ENCODE assay signal across 19 mouse cellular contexts in the genomic region with DNA sequence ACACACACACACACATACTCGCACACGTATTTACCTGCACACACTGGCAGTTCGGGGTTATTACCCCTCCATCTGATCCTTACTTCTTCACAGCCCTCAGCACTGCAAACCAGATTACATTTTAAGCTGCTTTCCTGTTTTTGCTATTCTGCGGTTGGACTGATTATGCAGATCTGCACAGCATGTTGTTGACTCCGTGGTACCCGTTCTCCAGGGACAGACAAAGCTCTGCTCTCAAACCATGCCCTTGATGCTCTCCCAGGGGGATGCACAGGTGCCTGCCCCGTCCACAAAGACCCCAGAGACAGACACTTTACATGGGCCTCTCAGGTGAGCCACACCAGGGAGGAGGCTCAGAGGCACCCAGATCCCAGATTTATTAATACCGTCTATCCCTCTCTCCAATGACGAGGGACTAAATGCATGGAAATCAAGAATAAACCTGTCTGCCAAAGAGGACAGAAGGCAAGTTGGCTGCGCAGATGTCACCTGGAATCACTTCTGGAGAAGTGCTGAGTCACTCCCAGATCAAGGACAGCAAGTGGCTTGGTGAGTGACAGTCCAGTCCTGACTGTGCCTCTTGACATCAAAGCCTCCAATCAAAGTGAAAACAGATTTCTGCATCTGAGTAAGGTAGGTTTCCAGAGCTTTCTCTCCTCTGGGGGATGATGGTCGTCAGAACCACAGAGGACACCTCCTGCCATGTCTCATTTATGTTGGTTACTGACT.
A peak's percentile ranks its signal among the peaks of the same experiment; 100 is the strongest.
DNase-seq lines count a peak whose midpoint lies in the region; ATAC-seq lines count a peak whose summit lies in the region.
"Had no signal": no experiment of that assay in that cellular context is flagged by ENCODE, and none has a peak within 500 bp of the region (broad histone marks: within the 10 kb centered on the region; RNA-seq: fewer than 3 reads in every experiment).

No protein-coding gene starts in this region.

- no peak for DNase-seq in embryonic facial prominence, embryonic 10.5 days (ENCODE audit: low spot score)
- DNase-seq in adrenal gland, postnatal 25 days: peak; percentile 21
- DNase-seq in frontal cortex, postnatal 14 days (ENCODE audit: low spot score in 2 of 2): no peak
- DNase-seq: cerebellum, adult 11 months; cerebellum, adult 9-11 months; kidney, adult 9 months; kidney, postnatal 25 days; liver, postnatal 0 days; lung, postnatal 10 days had no signal

- ATAC-seq in embryonic facial prominence, embryonic 15.5 days (ENCODE audit: insufficient number of reproducible peaks, low FRiP score, low TSS enrichment, low read depth): 0 out of 2 replicates have a peak, but pooled peaks have one; percentile 16
- 0 out of 2 replicates have a peak, but pooled peaks have one; percentile 21 for ATAC-seq in midbrain, embryonic 13.5 days
- ATAC-seq in midbrain, embryonic 15.5 days (replicated peaks): no peak
- no peak for ATAC-seq in kidney, embryonic 15.5 days (replicated peaks; ENCODE audit: low FRiP score)
- ATAC-seq: activated CD4-positive, CD25-positive, alpha-beta regulatory T cell, adult 4 months; intestine, embryonic 16.5 days; liver, postnatal 0 days had no signal

- no peak overlapping the region for H3K9ac ChIP-seq in embryonic facial prominence, embryonic 15.5 days
- no peak overlapping the region for H3K9ac ChIP-seq in midbrain, embryonic 13.5 days (replicated peaks)
- H3K9ac ChIP-seq in midbrain, embryonic 15.5 days: no peak overlapping the region
- H3K9ac ChIP-seq in kidney, embryonic 15.5 days: no peak overlapping the region
- H3K9ac ChIP-seq: liver, postnatal 0 days had no signal

- H3K9me3 ChIP-seq in embryonic facial prominence, embryonic 15.5 days (replicated peaks): no peaks in the 10 kb centered on the region
- no peaks in the 10 kb centered on the region for H3K9me3 ChIP-seq in embryonic facial prominence, embryonic 10.5 days
- H3K9me3 ChIP-seq in midbrain, embryonic 13.5 days: no peaks in the 10 kb centered on the region
- no peaks in the 10 kb centered on the region for H3K9me3 ChIP-seq in midbrain, embryonic 15.5 days
- H3K9me3 ChIP-seq in kidney, embryonic 15.5 days (replicated peaks): no peaks in the 10 kb centered on the region
- H3K9me3 ChIP-seq: heart, embryonic 10.5 days; limb, embryonic 10.5 days had no signal

- WGBS in embryonic facial prominence, embryonic 15.5 days: 55% methylated on average over 11 of the region's 11 CpGs
- WGBS in embryonic facial prominence, embryonic 10.5 days: 79% methylated on average over 11 of the region's 11 CpGs
- WGBS in midbrain, embryonic 13.5 days: 69% methylated on average over 11 of the region's 11 CpGs
- 59% methylated on average over 11 of the region's 11 CpGs for WGBS in midbrain, embryonic 15.5 days
- WGBS in kidney, embryonic 15.5 days: 85% methylated on average over 11 of the region's 11 CpGs

- no peaks in the 10 kb centered on the region for H3K36me3 ChIP-seq in embryonic facial prominence, embryonic 15.5 days
- H3K36me3 ChIP-seq in embryonic facial prominence, embryonic 10.5 days (replicated peaks): no peaks in the 10 kb centered on the region
- H3K36me3 ChIP-seq in midbrain, embryonic 13.5 days: no peaks in the 10 kb centered on the region
- H3K36me3 ChIP-seq in midbrain, embryonic 15.5 days (replicated peaks): no peaks in the 10 kb centered on the region
- no peaks in the 10 kb centered on the region for H3K36me3 ChIP-seq in kidney, embryonic 15.5 days
- H3K36me3 ChIP-seq: heart, embryonic 10.5 days; limb, embryonic 10.5 days had no signal

- no peaks in the 10 kb centered on the region for H3K27me3 ChIP-seq in embryonic facial prominence, embryonic 15.5 days
- 0 out of 2 replicates have a peak, but pooled peaks cover 3% of the 10 kb centered on the region for H3K27me3 ChIP-seq in embryonic facial prominence, embryonic 10.5 days (replicated peaks; ENCODE audit: low read depth, poor library complexity, severe bottlenecking)
- H3K27me3 ChIP-seq in midbrain, embryonic 13.5 days: no peaks in the 10 kb centered on the region
- H3K27me3 ChIP-seq in midbrain, embryonic 15.5 days (replicated peaks): no peaks in the 10 kb centered on the region
- H3K27me3 ChIP-seq in kidney, embryonic 15.5 days: no peaks in the 10 kb centered on the region

- no peak overlapping the region for H3K27ac ChIP-seq in embryonic facial prominence, embryonic 15.5 days (replicated peaks)
- no peak overlapping the region for H3K27ac ChIP-seq in embryonic facial prominence, embryonic 10.5 days (replicated peaks)
- H3K27ac ChIP-seq in midbrain, embryonic 13.5 days: no peak overlapping the region
- H3K27ac ChIP-seq in midbrain, embryonic 15.5 days: no peak overlapping the region
- H3K27ac ChIP-seq in kidney, embryonic 15.5 days: no peak overlapping the region
- H3K27ac ChIP-seq: heart, embryonic 10.5 days; limb, embryonic 10.5 days had no signal

- peaks cover 10% of the 10 kb centered on the region; the same call in 1 of the 2 replicates for H3K4me1 ChIP-seq in embryonic facial prominence, embryonic 15.5 days
- no peaks in the 10 kb centered on the region for H3K4me1 ChIP-seq in embryonic facial prominence, embryonic 10.5 days
- 0 out of 2 replicates have a peak, but pooled peaks cover 6% of the 10 kb centered on the region for H3K4me1 ChIP-seq in midbrain, embryonic 13.5 days (replicated peaks)
- no peaks in the 10 kb centered on the region for H3K4me1 ChIP-seq in midbrain, embryonic 15.5 days
- H3K4me1 ChIP-seq in kidney, embryonic 15.5 days: no peaks in the 10 kb centered on the region
- H3K4me1 ChIP-seq: heart, embryonic 10.5 days; limb, embryonic 10.5 days had no signal

- no peak overlapping the region for H3K4me3 ChIP-seq in embryonic facial prominence, embryonic 15.5 days (replicated peaks)
- H3K4me3 ChIP-seq in embryonic facial prominence, embryonic 10.5 days: no peak overlapping the region
- no peak overlapping the region for H3K4me3 ChIP-seq in midbrain, embryonic 13.5 days (replicated peaks)
- no peak overlapping the region for H3K4me3 ChIP-seq in midbrain, embryonic 15.5 days
- H3K4me3 ChIP-seq in kidney, embryonic 15.5 days (replicated peaks): no peak overlapping the region
- H3K4me3 ChIP-seq: heart, embryonic 10.5 days; limb, embryonic 10.5 days had no signal

- H3K4me2 ChIP-seq in embryonic facial prominence, embryonic 15.5 days (replicated peaks): no peak overlapping the region
- no peak overlapping the region for H3K4me2 ChIP-seq in midbrain, embryonic 13.5 days (replicated peaks)
- H3K4me2 ChIP-seq in midbrain, embryonic 15.5 days: no peak overlapping the region
- no peak overlapping the region for H3K4me2 ChIP-seq in kidney, embryonic 15.5 days
- H3K4me2 ChIP-seq: liver, embryonic 11.5 days; midbrain, embryonic 11.5 days had no signal

Comparison
In these comparisons a context has a peak if more than half of its experiments do, and no peak if none do; other contexts are left out.
1. ATAC-seq: peak in embryonic facial prominence, embryonic 15.5 days (single experiment) and midbrain, embryonic 13.5 days (single experiment); none in midbrain, embryonic 15.5 days (single experiment) and kidney, embryonic 15.5 days (single experiment).